Mouse (Mus musculus): Measurements from ENCODE around the gene Asxl2. TPM values are rescaled to one million over a fixed set of nuclear protein-coding genes. Genes with fewer than 3 reads are reported as not detected.

Gene Asxl2
- 13.4 and 13.7 TPM in 2 replicates for polyA plus RNA-seq (2014; fragmentation: Nextera tagmentation; extraction: Ambion mirVana)

DNA sequence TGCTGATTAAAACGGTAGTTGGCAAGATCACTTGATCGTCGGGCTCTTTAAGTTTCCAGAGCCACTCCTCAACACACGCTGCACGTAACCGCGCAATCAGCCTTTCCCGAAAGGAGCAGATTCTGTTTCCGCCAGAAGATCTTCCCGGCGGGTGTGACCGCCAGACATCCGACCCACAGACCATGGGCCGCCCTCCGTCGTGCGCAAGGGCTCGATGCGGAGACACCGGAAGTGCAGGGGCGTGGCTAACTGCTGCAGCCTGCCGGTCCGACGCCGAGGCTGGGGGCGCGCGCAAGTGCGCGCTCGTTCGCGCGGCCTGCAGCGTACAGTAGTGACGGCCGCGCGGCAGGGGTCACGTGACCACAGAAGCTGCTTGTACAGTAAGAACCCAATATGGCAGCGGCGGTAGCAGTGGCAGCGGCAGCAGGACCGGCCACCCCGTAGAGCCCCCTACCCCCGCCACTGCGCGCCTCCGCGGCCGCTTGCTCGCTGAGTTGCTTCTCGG lies at the start of gene Asxl2:
Gene Asxl2 (plus strand): TSS at position 328 of the 505 bp plus-strand sequence.
- DNase-seq (ENCODE audit: low spot score) = peak; percentile 100
- no peaks in the 10 kb centered on the region for H3K9me3 ChIP-seq (ENCODE audit: control insufficient read depth, low read length)
- H3K4me3 ChIP-seq (ENCODE audit: low read depth, low read length) = peak within 1 kb of the TSS; percentile 93
- no peaks in the 10 kb centered on the region for H3K27me3 ChIP-seq (replicated peaks; ENCODE audit: control insufficient read depth, insufficient read depth, low read length)
- H3K36me3 ChIP-seq (ENCODE audit: control insufficient read depth, insufficient read depth, low read length) = 0 out of 2 replicates have a peak, but pooled peaks cover 11% of the 10 kb centered on the region
- WGBS = under 1% methylated on average over 48 of the region's 53 CpGs
- H3K9ac ChIP-seq (ENCODE audit: low read depth, low read length) = peak within 1 kb of the TSS; percentile 94
- peak within 1 kb of the TSS; percentile 63 for H3K4me2 ChIP-seq (ENCODE audit: low read depth, low read length)
- ATAC-seq (ENCODE audit: low read depth) = peak; percentile 96
- peaks cover 6% of the 10 kb centered on the region; the same call in 1 of the 2 replicates for H3K4me1 ChIP-seq (ENCODE audit: control insufficient read depth, insufficient read depth, low read length)
- peak within 1 kb of the TSS; percentile 97 for H3K27ac ChIP-seq (replicated peaks; ENCODE audit: low read depth, low read length)

DNA sequence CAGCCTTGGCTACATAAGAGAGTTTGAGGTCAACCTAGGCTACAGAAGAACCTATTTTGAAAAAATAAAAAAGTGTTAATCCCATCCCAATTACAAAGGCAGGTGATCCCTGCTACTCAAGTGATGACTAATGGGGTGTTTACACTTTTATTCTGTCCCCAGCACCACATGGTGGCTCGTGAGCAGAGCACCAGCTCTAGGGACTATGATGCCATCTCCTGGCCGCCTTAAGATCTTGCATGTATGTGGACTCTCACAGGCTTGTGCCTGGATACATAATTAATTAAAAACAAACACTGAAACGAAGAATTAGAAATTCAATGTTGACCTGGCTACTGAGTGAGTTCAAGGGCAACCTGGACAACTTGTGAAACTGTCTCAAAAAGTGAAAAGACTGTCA lies 49.5 kb upstream of the Asxl2 start:
- DNase-seq (ENCODE audit: low spot score) = no peak
- no peak overlapping the region for H3K27ac ChIP-seq (replicated peaks; ENCODE audit: low read depth, low read length)
- no peak overlapping the region for H3K9ac ChIP-seq (ENCODE audit: low read depth, low read length)
- H3K9me3 ChIP-seq (ENCODE audit: control insufficient read depth, low read length) = no peaks in the 10 kb centered on the region
- no peak overlapping the region for H3K4me2 ChIP-seq (ENCODE audit: low read depth, low read length)
- WGBS = 25% methylated on average over 3 of the region's 3 CpGs
- ATAC-seq (ENCODE audit: low read depth) = no peak
- H3K27me3 ChIP-seq (replicated peaks; ENCODE audit: control insufficient read depth, insufficient read depth, low read length) = no peaks in the 10 kb centered on the region
- no peak overlapping the region for H3K4me3 ChIP-seq (ENCODE audit: low read depth, low read length)
- H3K36me3 ChIP-seq (ENCODE audit: control insufficient read depth, insufficient read depth, low read length) = peaks cover 26% of the 10 kb centered on the region
- H3K4me1 ChIP-seq (ENCODE audit: control insufficient read depth, insufficient read depth, low read length) = no peaks in the 10 kb centered on the region

DNA sequence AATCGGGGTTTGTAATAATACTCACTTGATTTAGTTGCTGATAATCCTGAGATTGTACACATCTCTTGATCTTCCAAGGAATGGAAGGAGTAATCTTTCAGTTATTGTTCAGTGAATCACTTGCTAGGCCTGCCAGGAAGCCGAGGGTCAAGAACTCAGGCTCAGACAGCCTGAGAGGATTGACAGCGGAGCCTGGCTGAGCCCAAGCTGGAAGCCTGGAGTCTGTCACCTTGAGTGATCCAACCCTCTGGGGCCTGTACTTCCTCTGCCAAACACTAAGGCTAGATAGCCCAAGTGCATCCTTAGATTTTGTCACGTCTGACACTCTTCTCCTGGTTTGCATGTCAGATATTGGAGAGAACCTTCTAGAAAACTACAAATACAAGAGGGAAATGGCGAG lies 48.9 kb upstream of the Asxl2 start:
- Histone ChIP-seq H3K27ac (replicated peaks; ENCODE audit: low read depth, low read length) (no peak overlapping the region), H3K27me3 (replicated peaks; ENCODE audit: control insufficient read depth, insufficient read depth, low read length) (no peaks in the 10 kb centered on the region), H3K4me2 (ENCODE audit: low read depth, low read length) (no peak overlapping the region), H3K4me3 (ENCODE audit: low read depth, low read length) (no peak overlapping the region), H3K9me3 (ENCODE audit: control insufficient read depth, low read length) (no peaks in the 10 kb centered on the region), H3K4me1 (ENCODE audit: control insufficient read depth, insufficient read depth, low read length) (no peaks in the 10 kb centered on the region), H3K9ac (ENCODE audit: low read depth, low read length) (no peak overlapping the region), H3K36me3 (ENCODE audit: control insufficient read depth, insufficient read depth, low read length) (peaks cover 32% of the 10 kb centered on the region)
- 74% methylated on average over 5 of the region's 5 CpGs for WGBS
- no peak for ATAC-seq (ENCODE audit: low read depth)
- no peak for DNase-seq (ENCODE audit: low spot score)

DNA sequence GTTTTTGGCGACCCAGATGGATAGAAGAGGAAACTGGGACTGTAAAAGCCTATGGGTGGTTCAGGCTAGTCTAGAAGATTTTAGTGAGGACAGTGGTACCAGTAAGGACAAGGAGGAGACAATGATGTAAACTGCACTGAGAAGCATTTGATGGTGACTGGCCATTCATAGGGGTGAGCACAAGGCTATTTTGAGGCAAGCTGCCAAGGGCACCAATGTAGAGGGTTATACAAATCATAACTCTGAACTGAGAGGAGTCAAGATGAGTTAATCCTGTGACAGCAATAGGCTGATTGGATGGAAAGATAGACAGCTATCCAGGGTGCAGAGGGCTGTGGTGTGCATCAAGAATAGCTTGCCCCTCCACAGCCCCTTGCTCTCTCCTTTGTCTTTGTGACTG lies 41.8 kb upstream of the Asxl2 start:
- DNase-seq (ENCODE audit: low spot score) = no peak
- no peak overlapping the region for H3K4me2 ChIP-seq (ENCODE audit: low read depth, low read length)
- H3K4me1 ChIP-seq (ENCODE audit: control insufficient read depth, insufficient read depth, low read length) = no peaks in the 10 kb centered on the region
- no peak overlapping the region for H3K27ac ChIP-seq (replicated peaks; ENCODE audit: low read depth, low read length)
- no peaks in the 10 kb centered on the region for H3K27me3 ChIP-seq (replicated peaks; ENCODE audit: control insufficient read depth, insufficient read depth, low read length)
- H3K4me3 ChIP-seq (ENCODE audit: low read depth, low read length) = no peak overlapping the region
- 83% methylated on average over 1 of the region's 1 CpGs for WGBS
- no peak for ATAC-seq (ENCODE audit: low read depth)
- no peaks in the 10 kb centered on the region for H3K9me3 ChIP-seq (ENCODE audit: control insufficient read depth, low read length)
- no peak overlapping the region for H3K9ac ChIP-seq (ENCODE audit: low read depth, low read length)
- H3K36me3 ChIP-seq (ENCODE audit: control insufficient read depth, insufficient read depth, low read length) = peaks cover 44% of the 10 kb centered on the region

DNA sequence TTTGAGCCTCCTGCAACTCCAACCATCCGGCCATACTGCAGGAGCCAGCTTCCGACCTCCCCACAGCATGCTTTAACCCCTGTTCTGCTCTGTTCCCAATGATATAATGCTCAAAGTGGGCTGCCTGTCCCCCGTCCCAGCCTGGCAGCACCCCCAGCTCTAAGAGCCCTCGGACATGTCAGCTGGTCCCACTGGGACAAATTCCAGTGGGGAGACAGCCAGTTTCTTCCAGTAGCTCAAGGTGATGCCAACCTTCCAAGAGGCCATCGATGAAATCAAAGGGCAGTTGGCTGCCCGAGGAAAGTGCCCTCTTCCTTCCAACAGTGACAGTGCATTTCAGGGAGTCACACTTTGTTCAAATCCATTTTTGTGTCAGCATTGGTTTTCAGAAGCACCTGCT lies 41.4 kb upstream of the Asxl2 start:
- H3K4me2 ChIP-seq (ENCODE audit: low read depth, low read length) = no peak overlapping the region
- 80% methylated on average over 6 of the region's 6 CpGs for WGBS
- no peak overlapping the region for H3K9ac ChIP-seq (ENCODE audit: low read depth, low read length)
- H3K27ac ChIP-seq (replicated peaks; ENCODE audit: low read depth, low read length) = no peak overlapping the region
- H3K27me3 ChIP-seq (replicated peaks; ENCODE audit: control insufficient read depth, insufficient read depth, low read length) = no peaks in the 10 kb centered on the region
- H3K9me3 ChIP-seq (ENCODE audit: control insufficient read depth, low read length) = no peaks in the 10 kb centered on the region
- no peak overlapping the region for H3K4me3 ChIP-seq (ENCODE audit: low read depth, low read length)
- peaks cover 48% of the 10 kb centered on the region for H3K36me3 ChIP-seq (ENCODE audit: control insufficient read depth, insufficient read depth, low read length)
- DNase-seq (ENCODE audit: low spot score) (no peak), ATAC-seq (ENCODE audit: low read depth) (no peak)
- no peaks in the 10 kb centered on the region for H3K4me1 ChIP-seq (ENCODE audit: control insufficient read depth, insufficient read depth, low read length)

DNA sequence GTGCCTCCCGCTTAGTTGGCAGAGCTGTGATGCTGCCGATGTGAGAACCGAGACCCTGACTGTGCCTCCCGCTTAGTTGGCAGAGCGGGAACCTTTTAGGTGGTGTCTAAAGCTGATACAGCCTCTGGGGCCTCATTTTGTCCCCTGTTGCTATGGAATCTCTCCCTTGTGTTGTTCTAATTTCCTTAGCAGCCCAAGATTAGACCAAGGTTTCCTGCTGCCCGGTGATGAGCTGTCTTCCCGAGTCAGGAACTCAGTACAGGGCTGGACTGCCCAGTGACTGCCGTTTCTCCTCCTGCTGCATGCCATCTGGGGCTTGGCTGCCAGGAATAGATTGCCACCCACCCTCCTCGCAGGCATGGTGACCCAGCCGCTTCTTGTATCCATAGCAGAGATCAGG lies 40.7 kb upstream of the Asxl2 start:
- no peak overlapping the region for H3K27ac ChIP-seq (replicated peaks; ENCODE audit: low read depth, low read length)
- no peak overlapping the region for H3K9ac ChIP-seq (ENCODE audit: low read depth, low read length)
- no peak overlapping the region for H3K4me3 ChIP-seq (ENCODE audit: low read depth, low read length)
- ATAC-seq (ENCODE audit: low read depth) = 0 out of 2 replicates have a peak, but pooled peaks have one; percentile 19
- no peaks in the 10 kb centered on the region for H3K9me3 ChIP-seq (ENCODE audit: control insufficient read depth, low read length)
- DNase-seq (ENCODE audit: low spot score) = no peak
- 63% methylated on average over 10 of the region's 10 CpGs for WGBS
- H3K4me1 ChIP-seq (ENCODE audit: control insufficient read depth, insufficient read depth, low read length) = no peaks in the 10 kb centered on the region
- H3K4me2 ChIP-seq (ENCODE audit: low read depth, low read length) = no peak overlapping the region
- H3K36me3 ChIP-seq (ENCODE audit: control insufficient read depth, insufficient read depth, low read length) = peaks cover 48% of the 10 kb centered on the region
- H3K27me3 ChIP-seq (replicated peaks; ENCODE audit: control insufficient read depth, insufficient read depth, low read length) = no peaks in the 10 kb centered on the region

DNA sequence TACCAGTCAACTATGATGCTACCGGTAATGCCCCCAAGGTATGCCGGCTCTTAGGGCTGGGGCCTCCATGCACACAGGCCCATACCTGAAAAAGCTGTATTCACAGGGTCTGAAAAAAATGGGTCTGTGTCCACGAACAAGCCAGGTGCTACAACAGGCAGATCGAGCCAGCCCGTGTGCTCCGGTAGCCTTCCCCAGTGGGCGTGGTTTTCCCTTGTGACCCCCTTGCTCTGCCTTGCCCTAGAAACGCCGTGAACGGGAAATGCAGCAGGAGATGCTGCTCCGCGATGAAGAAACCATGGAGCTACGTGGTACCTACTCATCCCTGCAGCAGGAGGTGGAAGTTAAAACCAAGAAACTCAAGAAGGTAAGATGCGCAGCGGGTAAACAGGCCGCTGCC lies 38.8 kb upstream of the Asxl2 start:
- no peaks in the 10 kb centered on the region for H3K27me3 ChIP-seq (replicated peaks; ENCODE audit: control insufficient read depth, insufficient read depth, low read length)
- H3K9me3 ChIP-seq (ENCODE audit: control insufficient read depth, low read length) = no peaks in the 10 kb centered on the region
- H3K27ac ChIP-seq (replicated peaks; ENCODE audit: low read depth, low read length) = no peak overlapping the region
- WGBS = 90% methylated on average over 16 of the region's 16 CpGs
- H3K4me1 ChIP-seq (ENCODE audit: control insufficient read depth, insufficient read depth, low read length) = no peaks in the 10 kb centered on the region
- no peak for ATAC-seq (ENCODE audit: low read depth)
- no peak overlapping the region for H3K9ac ChIP-seq (ENCODE audit: low read depth, low read length)
- DNase-seq (ENCODE audit: low spot score) = no peak
- peaks cover 47% of the 10 kb centered on the region for H3K36me3 ChIP-seq (ENCODE audit: control insufficient read depth, insufficient read depth, low read length)
- H3K4me3 ChIP-seq (ENCODE audit: low read depth, low read length) = no peak overlapping the region
- no peak overlapping the region for H3K4me2 ChIP-seq (ENCODE audit: low read depth, low read length)

DNA sequence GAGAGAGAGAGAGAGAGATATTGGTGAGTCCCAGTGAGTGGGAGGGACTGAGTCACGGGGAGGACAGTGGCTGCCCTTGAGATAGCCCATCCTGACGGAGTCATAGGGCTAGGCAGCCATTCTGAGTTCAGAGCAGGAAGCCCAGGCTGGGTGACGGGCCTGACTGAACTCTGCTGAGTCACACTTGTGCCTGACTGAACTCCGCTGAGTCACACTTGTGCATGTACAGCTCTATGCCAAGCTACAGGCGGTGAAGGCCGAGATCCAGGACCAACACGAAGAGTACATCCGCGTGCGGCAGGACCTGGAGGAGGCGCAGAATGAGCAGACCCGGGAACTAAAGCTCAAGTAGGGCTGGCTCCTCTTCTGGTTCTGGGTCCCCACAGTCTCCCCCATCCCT lies 37.3 kb upstream of the Asxl2 start:
- H3K9ac ChIP-seq (ENCODE audit: low read depth, low read length) = no peak overlapping the region
- ATAC-seq (ENCODE audit: low read depth) (no peak), DNase-seq (ENCODE audit: low spot score) (no peak)
- H3K27ac ChIP-seq (replicated peaks; ENCODE audit: low read depth, low read length) = no peak overlapping the region
- no peak overlapping the region for H3K4me2 ChIP-seq (ENCODE audit: low read depth, low read length)
- no peaks in the 10 kb centered on the region for H3K4me1 ChIP-seq (ENCODE audit: control insufficient read depth, insufficient read depth, low read length)
- H3K36me3 ChIP-seq (ENCODE audit: control insufficient read depth, insufficient read depth, low read length) = peaks cover 47% of the 10 kb centered on the region
- H3K4me3 ChIP-seq (ENCODE audit: low read depth, low read length) = no peak overlapping the region
- no peaks in the 10 kb centered on the region for H3K27me3 ChIP-seq (replicated peaks; ENCODE audit: control insufficient read depth, insufficient read depth, low read length)
- 90% methylated on average over 9 of the region's 12 CpGs for WGBS
- no peaks in the 10 kb centered on the region for H3K9me3 ChIP-seq (ENCODE audit: control insufficient read depth, low read length)

DNA sequence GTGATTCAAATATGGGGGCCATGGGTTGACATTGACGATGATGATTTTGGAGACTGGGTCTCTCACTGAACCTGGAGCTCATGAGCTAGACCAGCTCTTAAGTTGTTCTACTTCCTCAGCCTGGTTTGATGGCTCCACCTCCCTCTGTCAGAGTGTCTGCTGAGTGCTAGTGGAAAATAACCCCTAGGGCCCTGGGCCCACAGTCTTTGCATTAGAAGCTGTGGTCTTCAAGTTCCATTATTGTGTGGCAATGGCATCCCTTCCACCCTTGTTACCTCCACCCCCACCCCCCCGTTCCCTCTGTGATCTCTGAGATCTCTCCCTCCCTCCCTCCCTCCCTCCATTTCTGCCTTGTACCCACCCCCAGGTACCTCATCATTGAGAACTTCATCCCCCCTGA lies 36.6 kb upstream of the Asxl2 start:
- Histone ChIP-seq H3K9me3 (ENCODE audit: control insufficient read depth, low read length) (no peaks in the 10 kb centered on the region), H3K27ac (replicated peaks; ENCODE audit: low read depth, low read length) (no peak overlapping the region), H3K4me2 (ENCODE audit: low read depth, low read length) (no peak overlapping the region), H3K27me3 (replicated peaks; ENCODE audit: control insufficient read depth, insufficient read depth, low read length) (no peaks in the 10 kb centered on the region), H3K9ac (ENCODE audit: low read depth, low read length) (no peak overlapping the region), H3K4me3 (ENCODE audit: low read depth, low read length) (no peak overlapping the region), H3K4me1 (ENCODE audit: control insufficient read depth, insufficient read depth, low read length) (no peaks in the 10 kb centered on the region), H3K36me3 (ENCODE audit: control insufficient read depth, insufficient read depth, low read length) (peaks cover 47% of the 10 kb centered on the region)
- ATAC-seq (ENCODE audit: low read depth) (no peak), DNase-seq (ENCODE audit: low spot score) (no peak)
- WGBS = 89% methylated on average over 2 of the region's 2 CpGs

All from embryonic facial prominence, embryonic 14.5 days (tissue).